Mouse (Mus musculus) retina, adult 2 months (tissue): Measurements from ENCODE around the gene Xkr7.

ENCODE experiments used
- DNase-seq: peaks from one replicate; pipeline ENCODE4 v3.0.0-alpha.2; 2012; ENCODE audit warnings: low read depth, low spot score

Xkr7 gene

DNA sequence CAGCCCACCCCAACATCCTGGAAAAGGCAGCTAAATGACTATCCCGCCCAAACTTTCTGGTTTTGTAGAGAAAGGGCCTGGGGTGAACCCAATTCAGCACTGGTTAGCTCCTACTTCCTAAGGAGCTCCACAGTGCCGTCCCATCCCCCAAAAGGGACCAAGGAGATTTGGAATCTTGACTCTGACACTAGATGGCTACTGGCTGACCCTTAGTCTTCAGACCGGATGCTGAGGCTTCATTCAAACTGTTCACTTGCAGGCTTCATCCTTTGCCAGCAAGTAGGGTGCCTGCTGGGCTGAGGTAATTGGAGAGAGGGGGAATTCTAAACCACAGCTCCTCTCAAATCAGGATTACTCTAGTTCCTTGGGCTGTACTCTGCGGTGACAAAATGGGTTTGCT, 1.3 kb downstream of the Xkr7 start:
- DNase-seq = no peak

DNA sequence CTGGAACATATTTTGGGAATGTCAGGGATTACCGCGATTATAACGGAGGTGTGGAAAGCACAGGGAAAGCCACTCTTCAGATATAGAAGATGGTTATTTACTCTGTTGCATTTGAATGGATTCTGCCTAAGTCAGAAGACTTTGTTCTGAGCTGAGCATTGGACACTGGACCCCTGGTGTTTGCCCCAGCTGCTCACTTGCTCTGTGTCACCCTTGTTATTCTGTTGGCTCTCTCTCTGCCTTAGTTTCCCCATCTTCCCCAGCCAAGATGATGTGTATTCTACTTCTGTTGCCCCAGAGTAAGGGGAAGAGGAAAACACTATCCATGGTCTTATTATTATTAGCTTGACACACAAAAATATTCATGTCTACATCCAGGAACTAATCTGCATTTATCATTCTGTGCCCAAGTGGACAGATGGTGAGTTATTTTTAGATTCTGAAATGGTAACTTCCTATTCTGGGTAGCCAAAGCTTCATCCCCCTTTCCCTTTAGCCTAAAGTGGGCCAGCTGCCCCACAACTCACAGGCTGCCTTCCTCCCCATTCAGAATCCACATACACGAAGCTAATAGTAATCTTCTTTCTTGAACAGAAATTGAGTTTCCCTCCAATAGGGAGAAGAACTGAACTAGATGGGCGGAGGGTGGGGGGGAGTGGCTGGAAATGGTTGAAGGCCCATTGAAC, 2.0 kb downstream of the Xkr7 start:
- DNase-seq = no peak

DNA sequence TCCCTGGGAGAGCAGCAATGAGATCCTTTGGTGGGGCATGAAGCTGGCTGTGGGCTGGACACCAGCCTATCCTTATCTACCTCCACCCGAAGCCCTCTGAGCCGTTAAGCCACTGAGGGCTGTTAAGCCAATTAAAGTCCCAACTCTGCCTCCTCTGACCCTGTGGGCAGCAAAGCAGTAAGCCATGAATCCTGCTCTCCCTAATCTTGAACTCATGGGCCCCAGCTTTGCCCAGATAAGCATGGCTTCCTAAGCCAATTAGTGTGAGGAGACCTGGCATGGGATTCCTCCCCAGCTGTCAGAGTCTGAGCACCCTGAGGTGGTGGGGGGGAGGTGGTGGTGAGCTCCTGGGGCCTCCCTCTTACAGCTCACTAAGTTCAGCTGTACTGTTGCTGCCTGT, 5.0 kb downstream of the Xkr7 start:
- DNase-seq = peak; percentile 65

DNA sequence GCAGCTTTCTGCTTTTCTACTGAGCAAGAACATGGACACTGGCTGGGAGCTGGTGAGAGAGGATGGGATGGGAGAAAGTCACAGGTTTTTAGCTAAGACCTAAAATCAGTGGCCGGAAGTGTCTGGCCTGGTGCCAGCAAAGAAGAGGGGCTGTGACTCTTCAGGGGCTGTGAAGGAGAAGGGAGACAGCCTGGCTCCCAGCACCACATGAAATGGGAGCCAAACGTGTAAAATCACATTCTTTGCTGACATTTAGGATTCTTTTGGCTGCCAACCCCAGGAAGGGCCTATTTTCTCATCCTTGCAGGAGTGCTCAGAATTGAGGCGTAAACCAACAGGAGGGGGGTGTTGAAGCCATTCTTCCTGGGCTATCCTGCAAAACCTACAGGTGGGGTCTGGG, 12.2 kb downstream of the Xkr7 start:
- no peak for DNase-seq

DNA sequence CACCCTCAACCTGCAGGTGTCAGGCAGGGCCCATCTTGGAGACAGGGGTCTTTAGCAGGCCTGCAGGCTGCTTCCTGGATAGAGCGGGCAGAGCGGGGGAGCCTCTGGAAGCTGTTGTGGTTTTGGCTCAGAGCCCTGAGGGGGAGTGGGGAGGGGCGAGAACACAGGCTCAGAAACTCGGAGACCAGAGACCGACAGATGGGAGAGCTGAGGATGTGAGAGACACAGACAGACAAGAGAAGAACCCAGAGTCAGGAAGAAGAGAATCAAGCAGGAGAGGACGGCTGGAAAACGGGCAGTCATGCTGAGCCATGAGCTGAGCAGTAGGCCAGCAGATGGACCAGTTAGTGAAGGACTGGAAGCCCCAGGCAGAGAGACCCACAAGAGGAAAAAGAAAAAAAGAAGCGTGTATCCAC, 14.2 kb downstream of the Xkr7 start:
- no peak for DNase-seq

DNA sequence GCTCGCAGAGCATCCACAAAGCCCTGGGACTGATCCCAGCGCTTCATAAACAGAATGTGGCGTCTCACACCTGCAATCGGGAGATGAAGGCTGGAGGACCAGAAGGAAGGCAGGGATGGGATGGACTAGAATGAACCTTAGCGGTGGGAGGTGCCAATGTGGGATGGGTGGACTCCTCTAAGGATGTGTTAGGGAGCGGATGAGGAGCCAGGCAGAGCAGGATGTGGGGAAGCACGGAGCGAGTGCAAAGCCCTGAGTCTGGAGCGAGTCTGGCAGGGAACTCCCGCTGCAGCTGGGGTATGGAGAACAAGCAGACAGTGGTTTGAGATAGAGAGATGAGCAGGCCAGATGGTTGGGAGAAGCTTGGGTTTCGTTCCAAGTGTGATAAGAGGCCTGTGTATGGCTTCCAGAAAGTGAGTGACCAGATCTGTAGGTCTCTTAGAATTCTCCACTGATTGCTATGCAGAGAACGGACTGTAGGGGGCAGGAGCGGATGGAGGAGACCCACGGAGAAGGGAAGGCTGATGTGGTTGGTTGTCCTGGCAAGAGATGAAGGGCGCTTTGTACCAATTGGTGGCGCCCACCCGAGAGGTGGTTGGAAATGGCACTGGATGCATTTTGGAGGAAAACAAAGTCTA, 16.3 kb downstream of the Xkr7 start:
- no peak for DNase-seq

DNA sequence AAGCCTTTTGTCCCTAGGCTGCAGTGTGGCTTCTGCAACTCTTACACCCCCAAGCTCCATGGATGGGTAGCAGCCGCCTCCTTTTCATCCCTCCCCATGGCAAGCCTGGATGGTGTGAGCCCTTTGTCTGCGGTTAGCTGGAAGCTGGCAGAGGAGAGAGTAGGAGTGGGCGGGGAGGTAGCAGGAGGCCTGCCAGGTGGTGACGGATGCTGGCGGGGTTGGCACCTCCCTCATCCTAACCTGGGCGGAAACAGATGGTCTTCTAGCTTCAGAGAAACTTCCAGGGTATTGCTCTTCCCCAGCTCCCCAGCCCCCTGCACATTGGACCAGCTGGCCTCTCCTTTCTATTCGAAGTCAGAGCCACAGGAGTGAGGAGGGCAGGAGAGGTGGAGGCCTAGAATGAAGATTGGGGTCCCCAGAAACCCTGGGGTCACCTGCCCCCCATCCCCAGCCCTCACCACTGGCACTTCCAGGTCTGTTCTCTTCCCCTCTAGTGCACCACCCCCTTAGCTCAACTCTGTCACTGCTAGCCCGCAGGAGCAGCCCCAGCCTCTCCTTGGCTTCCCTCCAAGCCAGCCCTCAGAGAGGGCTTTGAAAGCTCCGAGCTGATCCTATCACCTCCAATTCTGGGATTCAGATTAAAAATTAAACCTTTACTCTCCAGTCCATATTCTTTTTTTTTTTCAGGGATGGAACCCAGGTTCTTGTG, 17.8 kb downstream of the Xkr7 start:
- no peak for DNase-seq

DNA sequence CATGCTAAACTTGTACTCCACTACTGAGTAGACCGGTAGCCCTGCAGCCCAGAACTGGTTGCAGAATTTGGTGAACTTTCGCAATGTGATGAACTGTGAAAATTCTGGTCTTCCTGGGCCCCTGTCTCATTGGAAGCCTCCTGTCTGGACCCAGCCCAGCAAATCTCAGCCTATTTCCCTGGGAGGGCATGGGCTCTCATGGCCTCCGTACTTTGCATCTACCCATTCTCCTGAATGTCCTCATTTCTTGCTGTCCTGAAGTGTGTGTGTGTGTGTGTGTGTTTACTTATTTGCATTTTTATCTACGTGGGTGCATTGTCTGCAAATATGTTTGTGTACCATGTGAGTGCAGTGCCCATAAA, 18.3 kb downstream of the Xkr7 start:
- no peak for DNase-seq

DNA sequence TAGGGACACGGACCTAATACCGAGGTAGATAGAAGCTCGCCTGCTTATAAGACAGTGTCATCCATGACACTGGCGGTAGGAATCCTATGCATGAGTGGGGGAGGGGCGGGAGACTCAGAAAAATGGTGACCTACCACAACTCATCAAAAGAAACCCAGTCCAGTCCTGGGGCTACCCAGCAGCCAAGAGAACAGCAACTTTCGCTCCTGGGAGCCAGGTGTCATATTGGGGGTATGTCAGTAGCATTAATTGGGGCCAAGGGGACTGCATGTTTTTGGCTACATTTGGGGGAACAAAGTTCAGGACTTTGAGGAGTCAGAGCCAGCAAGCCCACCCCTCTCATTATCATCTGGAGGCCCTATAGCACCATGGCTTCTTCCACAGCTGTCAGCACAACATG, 19.4 kb downstream of the Xkr7 start:
- DNase-seq = no peak

DNA sequence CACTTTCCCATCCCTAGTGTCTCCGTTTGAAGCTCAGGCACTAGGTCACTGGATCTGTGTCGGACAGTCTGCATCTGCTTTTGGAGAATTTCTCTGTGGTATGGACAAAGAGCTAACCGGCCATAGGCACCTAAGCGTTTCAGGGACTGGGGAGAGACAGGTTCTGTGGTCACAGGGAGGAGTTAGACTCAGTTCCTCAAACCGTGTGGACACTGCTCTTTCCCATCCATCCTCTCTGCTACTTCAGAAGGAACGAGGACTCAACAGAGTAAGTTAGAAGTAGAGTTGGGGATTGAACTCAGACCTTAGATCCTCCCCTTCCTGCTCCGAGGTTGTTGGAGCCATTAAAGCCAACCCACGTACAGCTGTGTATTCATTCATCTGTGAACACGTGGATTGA, 19.9 kb downstream of the Xkr7 start:
- DNase-seq = no peak

DNA sequence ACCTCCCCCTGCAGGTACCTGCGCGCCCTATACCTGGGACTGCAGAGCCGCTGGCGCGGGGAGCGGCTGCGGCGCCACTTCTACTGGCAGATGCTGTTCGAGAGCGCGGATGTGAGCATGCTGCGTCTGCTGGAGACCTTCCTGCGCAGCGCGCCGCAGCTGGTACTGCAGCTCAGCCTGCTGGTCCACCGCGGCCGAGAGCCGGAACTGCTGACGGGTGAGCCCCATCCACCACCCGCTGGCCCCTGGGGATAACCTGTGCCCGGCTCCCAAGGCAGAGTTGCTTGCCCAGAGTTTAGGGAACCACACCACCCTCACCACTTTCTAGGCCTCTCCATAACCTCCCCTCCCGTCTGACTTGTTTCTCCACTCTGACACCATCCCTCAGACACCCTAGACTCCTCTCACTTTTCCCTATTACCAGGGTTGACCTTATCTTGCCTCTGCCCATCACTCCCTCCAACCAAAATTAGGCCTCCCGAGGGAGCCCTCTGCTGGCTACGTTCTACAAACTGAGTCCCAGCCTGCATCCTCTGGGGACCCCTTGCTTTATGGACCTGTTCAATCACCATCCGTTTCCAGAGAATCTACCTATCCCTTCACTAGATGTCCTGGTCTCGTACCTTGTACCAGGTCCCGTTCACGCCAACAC, 21.2 kb downstream of the Xkr7 start:
- no peak for DNase-seq

DNA sequence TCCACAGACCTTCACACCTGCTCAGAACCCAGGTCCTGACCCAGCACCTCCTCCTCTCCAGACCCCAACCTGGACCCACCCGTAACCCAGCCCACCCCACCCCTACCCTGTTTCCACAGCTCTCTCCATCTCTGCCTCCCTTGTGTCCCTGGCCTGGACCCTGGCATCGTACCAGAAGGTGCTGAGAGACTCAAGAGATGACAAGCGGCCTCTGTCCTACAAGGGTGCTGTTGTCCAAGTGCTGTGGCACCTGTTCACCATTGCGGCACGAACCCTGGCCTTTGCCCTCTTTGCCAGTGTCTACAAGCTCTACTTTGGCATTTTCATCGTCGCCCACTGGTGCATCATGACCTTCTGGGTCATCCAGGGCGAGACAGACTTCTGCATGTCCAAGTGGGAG, 22.2 kb downstream of the Xkr7 start:
- DNase-seq = no peak

DNA sequence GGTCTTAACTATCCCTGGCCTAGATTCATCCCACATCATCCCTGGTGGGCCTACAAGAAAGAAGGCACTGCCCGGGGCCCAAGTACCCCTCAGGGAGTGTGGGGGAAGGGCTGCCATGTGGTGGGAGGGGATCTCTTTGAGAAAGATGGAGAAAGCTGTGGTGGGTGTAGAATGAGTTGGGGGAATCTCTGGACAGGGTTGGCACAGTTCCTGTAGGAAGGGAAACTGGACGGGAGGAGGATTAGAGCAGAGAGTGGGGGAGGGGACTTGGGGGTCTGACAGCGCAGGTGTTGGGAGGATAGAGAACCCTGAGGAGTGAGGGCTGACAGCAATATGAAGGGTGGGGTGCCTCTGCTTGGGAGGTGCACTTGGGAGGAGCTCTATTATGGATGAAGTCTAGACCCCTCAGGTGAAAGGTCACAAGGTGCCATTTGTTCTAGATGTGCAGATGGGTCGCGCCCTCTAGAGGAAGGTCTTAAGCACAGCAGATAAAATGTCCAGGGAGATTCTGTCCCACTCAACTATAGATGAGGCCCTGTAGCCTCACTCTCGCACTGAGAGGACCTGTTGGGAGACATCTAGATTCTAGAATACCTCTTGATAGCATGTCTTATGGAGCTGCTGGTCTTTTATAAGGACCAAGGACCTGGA, 23.7 kb downstream of the Xkr7 start:
- DNase-seq = no peak

DNA sequence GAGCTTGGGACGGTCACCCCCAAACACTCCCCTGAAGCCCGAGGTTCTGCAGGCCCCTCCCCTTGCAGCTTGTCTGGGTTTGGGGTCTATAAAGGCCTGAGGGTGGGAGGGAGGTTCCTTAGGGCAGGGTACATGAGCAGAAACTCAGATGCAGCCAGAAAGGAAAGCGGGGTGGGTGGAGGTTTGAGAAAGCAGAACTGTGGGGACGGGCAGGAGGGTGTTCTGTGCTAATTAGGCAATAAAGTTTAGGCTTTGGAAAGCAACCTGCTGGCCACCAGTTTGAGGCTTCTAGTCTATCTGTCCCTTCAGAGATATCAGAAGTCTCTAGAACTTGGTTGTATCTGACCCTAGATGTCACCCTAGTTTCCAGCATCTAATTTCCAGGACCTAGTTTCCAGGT, 26.7 kb downstream of the Xkr7 start:
- no peak for DNase-seq

DNA sequence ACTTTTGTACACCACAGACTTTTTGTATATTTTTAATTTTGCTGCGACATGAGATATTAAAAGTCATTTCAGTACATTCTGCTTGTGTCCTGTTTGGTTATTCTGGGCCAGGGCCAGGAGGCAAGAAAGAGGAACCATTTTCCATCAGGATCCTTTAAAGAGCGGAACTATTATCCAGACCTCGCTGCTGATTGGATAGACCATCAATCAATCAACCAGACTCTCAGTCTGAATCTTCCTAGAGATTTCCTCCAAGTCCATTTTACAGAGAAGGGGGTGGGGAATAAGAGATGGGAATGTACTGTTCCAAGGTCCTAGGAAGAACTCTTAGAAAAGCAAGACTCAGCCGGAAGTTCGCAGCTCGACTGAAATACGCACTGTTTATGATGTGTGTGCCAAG, 28.6 kb downstream of the Xkr7 start:
- no peak for DNase-seq

DNA sequence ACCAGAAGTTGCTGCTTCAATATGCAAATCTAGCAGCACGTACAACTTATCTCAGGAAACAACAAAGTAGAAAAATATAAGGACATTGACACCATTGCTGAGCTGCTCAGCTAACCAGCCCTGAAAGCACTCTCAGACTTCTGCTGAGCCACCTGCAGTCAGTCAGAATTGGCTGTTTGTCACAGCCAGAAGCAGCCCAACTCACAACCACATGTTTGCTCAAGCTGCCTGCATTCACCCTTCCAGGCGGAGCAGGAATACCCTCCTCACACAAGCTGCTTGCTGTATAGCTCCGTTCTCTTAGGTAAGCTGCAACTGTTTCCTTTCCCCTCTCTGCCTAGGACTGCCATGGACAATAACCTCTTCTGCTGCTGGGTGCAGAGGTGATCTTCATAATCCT, 31.7 kb downstream of the Xkr7 start:
- no peak for DNase-seq

DNA sequence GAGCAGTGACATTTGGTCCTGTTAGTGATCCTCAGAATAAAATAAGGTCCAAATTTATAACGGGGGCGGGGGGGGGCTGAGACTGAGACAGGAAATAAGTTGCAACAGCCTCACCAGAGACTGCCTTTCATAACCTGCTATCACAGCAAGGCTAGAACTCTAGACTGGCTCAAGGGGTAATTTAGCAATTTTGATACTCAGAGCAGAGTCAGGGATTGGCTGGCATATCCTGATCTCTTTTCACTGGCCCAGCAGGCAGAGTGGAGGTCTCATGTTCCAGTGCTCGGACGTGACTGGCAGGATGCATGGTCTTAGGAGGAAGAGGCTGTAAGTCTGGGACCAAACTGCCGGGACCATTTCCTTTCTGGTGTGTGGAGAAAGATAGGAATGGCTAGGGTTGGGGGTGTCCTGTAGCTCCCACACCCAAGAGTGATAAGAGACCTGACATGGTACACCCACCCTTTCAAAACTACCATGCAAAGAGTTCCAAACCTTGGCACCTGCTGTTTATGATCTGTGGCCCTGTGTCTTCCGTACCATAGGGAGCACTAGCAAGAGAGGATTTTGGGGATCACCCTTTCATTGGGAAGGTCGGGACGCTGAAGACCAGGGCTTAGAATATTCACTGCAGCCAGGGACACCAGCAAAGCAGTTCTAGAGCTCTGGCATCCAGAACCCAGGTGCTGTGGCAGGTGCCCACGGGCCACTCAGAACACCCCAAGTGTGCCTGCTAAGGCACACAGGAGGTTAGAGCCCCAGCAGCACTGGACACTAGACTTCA, 32.7 kb downstream of the Xkr7 start:
- DNase-seq = no peak

DNA sequence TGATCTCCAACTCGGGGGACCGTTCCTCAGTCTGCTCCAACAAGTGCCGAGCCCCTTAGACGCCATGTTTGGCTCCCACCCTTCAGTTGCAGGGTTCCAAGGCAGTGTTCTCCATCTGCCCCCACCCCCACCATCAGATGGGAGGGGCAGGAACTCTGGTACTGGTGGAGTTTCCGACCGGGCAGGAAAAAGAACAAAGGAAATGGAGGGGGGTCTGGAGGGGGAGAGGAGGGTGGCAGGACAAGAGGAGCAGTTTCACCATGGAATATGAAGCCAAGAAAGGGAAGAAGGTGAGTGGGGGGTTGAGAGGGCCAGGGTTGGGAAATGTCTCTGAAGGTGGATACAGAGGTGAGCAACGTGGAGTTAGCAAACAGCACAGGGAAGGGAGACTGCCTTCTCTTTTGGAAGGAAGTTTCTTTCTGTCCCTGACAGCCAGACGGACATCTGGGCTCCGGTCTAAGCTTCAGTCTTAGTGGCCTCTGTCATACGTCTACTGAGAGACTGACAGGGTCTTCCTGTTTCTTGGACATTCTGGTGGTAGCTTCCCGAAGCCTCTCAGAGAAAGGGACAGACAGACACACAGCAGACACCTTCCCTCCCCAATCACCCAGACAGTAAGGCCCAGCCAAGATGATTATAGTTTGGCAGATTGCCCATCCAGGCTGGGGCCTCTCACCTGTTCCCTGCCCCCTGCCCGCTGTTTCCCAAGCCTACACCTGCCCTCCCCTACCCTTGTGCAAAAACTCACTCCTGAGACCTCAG, 34.3 kb downstream of the Xkr7 start, which contains the start of gene Ccm2l:
Gene Ccm2l, plus strand, starts transcription at position 209 of the 762 bp plus-strand sequence.
- no peak for DNase-seq

DNA sequence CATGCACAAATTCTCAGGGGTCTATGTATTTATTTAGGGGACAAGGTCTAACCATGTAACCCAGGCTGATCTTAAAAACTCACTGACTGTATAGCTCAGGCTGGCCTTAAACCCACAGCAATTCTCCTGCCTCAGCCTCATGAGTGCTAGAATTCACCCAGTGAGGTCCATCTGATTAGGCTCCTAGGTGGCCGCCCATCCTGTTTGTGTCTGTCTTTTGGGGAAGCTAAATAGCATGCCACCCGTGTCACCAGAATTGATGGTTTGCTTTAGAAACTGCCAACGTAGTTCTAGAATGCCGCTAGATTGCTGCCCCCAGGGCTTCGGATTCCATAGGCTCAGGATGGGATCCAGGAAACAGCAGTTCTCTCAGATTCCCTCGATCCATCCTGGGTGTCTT, 35.3 kb downstream of the Xkr7 start:
- DNase-seq = no peak

DNA sequence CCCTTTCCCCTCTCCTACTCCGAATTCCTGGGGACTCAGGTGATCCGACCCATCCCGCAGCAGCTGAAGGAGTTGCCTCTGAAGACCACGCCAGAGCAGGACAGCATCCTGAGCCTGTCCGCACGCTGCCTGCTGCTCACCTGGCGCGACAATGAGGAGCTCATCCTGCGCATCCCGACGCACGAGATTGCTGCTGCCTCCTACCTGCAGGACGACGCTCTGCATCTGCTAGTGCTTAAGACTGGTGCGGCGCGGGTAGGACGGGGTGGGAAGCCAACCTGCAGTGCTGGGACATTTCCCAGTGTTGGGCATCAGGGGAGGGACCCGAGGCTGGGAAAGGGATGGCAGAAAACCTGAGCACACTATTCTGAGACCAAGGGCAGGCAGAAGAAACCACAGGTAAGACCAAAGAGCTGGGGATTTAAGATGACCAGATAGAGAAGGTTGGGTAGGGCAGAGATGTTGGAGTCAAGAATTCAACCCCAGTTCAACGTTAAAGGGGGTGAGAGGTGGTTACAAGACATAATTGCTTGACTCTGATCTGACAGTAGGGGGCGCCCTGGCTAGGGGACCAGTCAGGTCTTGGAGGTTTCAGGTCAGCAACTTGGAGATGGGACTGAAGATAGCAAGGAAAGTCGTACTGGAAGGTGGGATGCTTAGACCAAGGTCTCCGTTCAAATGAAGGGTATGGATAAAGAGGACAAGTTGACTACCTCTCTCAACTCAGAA, 39.3 kb downstream of the Xkr7 start:
- DNase-seq = no peak
